Mouse (Mus musculus): ENCODE measurements at regions not wholly inside any gene's neighbourhood (a gene's known extent, or its start where the extent isn't known, plus 50 kb on each side); places are given as distances from the start of the nearest gene placed in this dataset.

- no peak for TF ChIP-seq GATA2 (IDR thresholded peaks at IDR 0.05; ENCODE audit: borderline replicate concordance, low read depth, low read length)
- TF ChIP-seq CTCF (IDR thresholded peaks at IDR 0.05; ENCODE audit: low read depth, low read length) = no peak
- TF ChIP-seq GATA1 (IDR thresholded peaks at IDR 0.05; ENCODE audit: borderline replicate concordance, low read length) = no peak
- TF ChIP-seq TAL1 (conservative IDR thresholded peaks at IDR 0.05; ENCODE audit: low read depth, low read length) = no peak
- no peak for TF ChIP-seq POLR2AphosphoS5 (IDR thresholded peaks at IDR 0.05; ENCODE audit: insufficient replicate concordance, low read depth, low read length)
Observed at GRCm38 (mm10) chr5:4273001-4273400, 80.8 kb downstream of the Mterf1b start.

Data from G1E (cell line).